Mouse (Mus musculus) bone marrow macrophage, adult 2 months (primary cell): ENCODE data around the gene Nostrin. TPM values are rescaled to one million over a fixed set of nuclear protein-coding genes. Genes with fewer than 3 reads are reported as not detected.

Experiments
- H3K27ac ChIP-seq: 2 replicates; pipeline ENCODE4 v1.5.1; 2012; ENCODE audit warnings: low read depth, low read length; ENCODE audit not compliant: insufficient read depth
- H3K4me1 ChIP-seq: 2 replicates; pipeline ENCODE4 v1.6.1; 2012; ENCODE audit warnings: low read length; ENCODE audit not compliant: control insufficient read depth, insufficient read depth
- H3K4me3 ChIP-seq: 2 replicates; pipeline ENCODE4 v1.5.1; 2012; ENCODE audit warnings: mild to moderate bottlenecking, low read length, moderate library complexity; ENCODE audit not compliant: insufficient read depth
- CTCF ChIP-seq: IDR thresholded peaks from 2 replicates; pipeline ENCODE4 v1.5.1; 2012; ENCODE audit warnings: low read depth, mild to moderate bottlenecking, low read length, moderate library complexity
- POLR2A ChIP-seq: IDR thresholded peaks from 2 replicates; pipeline ENCODE4 v1.6.1; 2012; ENCODE audit warnings: mild to moderate bottlenecking, low read depth, low read length, borderline replicate concordance
- polyA plus RNA-seq: library from polyadenylated mRNA; stranded (reverse); fragments of >200 nt; gene quantifications from 2 replicates; pipeline ENCODE4 v1.2.4, GENCODE M21; 2012; ENCODE audit not compliant: missing spikeins, insufficient read depth, insufficient read length

Nostrin gene
- polyA plus RNA-seq, 1 experiment: 38.4 TPM

DNA sequence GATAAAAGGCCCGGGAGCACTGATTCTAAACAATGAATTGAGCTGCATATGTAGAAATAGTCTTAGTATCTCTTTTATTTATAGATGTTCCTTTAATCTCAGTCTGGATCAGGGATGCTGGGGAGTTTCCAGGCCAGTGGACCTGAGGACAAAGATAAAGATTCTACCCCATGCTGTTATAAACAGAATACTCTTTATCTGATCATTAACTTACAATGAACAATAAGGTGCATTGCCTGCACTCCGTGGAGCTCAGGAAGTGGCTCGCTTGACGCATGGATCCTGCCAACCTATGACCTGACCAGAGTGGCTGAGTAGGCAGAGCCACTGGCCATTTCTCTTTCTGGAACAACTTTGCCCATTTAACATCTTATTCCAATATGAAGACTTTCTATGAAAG, 5.2 kb downstream of the Nostrin start:
- peaks cover 19% of the 10 kb centered on the region for H3K4me1 ChIP-seq
- no peak overlapping the region for H3K4me3 ChIP-seq
- TF ChIP-seq POLR2A (no peak), CTCF (no peak)
- no peak overlapping the region for H3K27ac ChIP-seq

DNA sequence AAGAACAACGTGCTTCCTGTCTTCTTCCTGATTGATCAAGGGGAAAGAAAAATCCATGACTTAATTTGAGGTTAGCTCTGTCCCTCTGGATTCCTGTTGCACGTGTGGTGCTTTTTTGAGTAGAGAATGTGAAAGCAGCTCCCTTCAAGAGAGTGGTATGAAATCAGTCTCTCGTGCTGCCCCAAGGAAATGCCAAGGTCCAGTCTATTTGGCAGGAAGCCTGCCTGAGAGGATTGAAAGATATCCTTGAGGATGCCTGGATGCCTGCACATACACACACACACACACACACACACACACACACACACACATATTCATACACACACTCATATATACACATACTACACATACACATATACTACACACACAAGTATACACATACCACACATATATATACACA, 13.1 kb downstream of the Nostrin start:
- no peak overlapping the region for H3K27ac ChIP-seq
- TF ChIP-seq CTCF: no peak
- no peak for TF ChIP-seq POLR2A

DNA sequence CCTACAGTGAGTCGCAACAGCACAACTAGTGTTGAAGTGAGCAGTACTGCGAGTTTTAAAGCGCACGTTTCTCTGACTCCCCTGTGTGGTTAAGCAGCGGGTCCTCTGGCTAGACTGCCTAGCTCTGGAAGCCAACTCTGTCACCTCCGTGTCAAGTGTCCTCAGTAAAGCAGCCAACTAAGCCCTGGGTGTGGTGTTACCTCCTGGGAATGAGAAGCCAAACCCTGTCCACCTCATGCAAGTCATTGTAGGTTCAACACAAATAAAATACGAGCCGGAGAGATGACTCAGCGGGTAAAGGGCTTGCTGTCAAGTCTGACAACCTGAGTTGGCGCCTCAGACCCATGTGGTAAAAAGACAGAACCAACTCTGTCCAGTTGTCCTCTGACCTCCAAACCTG, 13.6 kb downstream of the Nostrin start:
- Histone ChIP-seq H3K4me3 (no peak overlapping the region), H3K4me1 (peaks cover 4% of the 10 kb centered on the region), H3K27ac (no peak overlapping the region)
- no peak for TF ChIP-seq POLR2A
- TF ChIP-seq CTCF: no peak

More for the DNA sequence above, 13.1 kb downstream of the Nostrin start:
- H3K4me3 ChIP-seq: no peak overlapping the region
- peaks cover 4% of the 10 kb centered on the region for H3K4me1 ChIP-seq

DNA sequence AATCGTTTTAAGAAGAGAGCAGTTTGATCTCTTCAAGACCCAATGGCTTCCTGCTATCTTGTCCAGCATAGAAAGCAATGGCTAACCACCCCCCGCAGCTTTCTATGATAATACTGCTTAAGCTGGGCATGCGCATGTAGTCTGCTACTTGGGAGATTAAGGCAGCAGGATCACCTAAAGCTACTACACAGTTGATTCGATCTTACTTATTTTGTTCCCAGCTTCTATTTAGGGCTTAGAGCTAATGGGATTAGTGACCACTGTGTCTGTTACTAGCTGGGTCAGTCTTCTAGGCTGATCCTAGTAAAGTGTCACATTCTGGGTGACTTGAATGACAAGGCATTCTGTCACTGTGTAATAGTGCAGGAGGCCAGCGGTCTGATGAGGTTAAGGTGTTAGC, 15.2 kb downstream of the Nostrin start:
- Histone ChIP-seq H3K4me1 (peaks cover 4% of the 10 kb centered on the region), H3K27ac (no peak overlapping the region), H3K4me3 (no peak overlapping the region)
- TF ChIP-seq POLR2A: no peak
- TF ChIP-seq CTCF: no peak

DNA sequence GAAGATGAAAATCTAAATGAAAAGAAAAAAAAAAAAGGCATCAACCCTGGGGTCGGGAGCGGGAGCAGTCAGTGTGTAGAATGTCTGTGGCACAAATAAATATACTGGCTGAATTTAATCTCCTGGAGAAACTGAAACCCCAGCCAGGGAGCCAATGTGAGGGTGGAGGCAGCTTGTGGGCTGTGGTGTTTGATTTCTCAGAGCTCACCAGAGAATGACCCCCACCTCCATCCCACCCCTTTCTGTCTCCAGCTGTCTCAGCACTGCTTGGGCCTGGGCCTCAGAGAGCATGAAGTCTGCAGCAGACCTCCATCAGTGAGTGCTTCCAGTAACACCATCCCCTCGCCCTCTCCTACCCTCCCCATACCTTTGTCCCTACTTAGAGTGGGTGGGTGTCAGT, 20.3 kb downstream of the Nostrin start:
- no peak overlapping the region for H3K27ac ChIP-seq
- H3K4me1 ChIP-seq: no peaks in the 10 kb centered on the region
- no peak overlapping the region for H3K4me3 ChIP-seq
- no peak for TF ChIP-seq CTCF
- no peak for TF ChIP-seq POLR2A

DNA sequence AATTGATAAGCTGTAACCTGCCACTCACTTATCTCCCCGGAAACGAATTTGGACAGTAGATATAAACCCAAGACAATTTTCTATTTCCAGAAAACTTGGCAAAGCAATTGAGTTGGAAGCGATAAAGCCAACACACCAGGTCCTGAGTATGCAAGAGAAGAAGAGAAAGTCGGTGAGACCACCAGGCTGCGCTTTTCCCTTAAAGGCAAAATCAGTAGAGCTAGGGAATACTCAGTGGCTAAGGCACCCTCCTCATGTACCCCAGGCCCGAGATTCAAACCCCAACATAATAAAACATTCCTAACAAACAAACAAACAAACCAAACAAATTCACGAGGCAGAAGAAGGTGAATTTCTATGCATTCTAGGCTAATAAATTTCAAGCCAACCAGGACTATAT, 20.7 kb downstream of the Nostrin start:
- Histone ChIP-seq H3K4me3 (no peak overlapping the region), H3K27ac (no peak overlapping the region), H3K4me1 (no peaks in the 10 kb centered on the region)
- TF ChIP-seq POLR2A (no peak), CTCF (no peak)

DNA sequence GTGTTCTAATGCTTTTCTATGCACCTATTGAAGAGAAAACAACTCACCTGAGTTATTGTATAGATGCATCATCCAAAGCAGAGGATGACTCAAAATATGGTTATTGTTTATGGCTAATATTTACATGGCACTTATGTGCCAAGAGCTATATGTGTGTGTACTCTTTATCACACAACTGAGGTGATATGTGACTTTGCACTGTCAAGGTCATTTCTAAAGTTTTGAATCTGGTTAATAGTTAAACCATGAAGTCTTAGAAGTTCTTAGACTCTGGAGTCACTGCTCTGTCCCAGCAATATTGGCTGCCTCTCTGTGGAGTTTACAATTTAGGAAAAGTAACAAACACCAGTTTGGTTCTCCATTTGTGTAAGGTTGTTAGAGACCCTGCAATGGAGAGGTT, 23.3 kb downstream of the Nostrin start:
- TF ChIP-seq POLR2A (no peak), CTCF (no peak)
- Histone ChIP-seq H3K27ac (no peak overlapping the region), H3K4me3 (no peak overlapping the region), H3K4me1 (no peaks in the 10 kb centered on the region)

DNA sequence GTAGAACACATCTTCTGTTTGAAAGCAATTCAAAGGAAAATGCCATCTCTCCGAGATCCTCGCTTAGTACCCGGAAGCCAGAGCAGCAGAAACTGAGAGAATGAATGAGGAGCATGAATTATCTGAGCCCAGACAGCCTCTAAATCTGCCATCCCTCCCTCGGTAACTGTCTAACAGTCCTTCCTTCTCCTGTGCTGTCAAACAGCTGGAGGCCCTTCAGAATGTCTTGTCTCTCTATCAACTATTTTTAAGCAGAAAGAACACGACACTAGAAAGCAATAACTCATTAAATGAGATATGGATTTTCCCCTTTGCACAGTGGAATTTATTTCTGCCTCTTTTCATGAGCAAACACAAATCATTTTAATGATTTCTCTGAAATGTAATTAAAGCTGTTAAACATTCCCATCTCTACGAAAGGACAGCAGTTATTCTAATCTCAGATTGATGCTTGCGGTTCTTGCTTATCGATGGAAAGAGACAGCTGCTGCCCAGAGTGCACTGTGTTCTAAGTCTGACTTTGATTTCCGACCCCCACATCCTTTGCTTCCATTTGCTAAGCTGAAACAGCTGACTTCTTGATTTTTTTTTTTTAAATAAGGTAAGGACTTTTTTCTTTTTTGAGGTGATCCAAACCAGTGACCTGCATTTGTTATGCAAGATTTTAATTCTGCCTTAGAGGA, 34.9 kb downstream of the Nostrin start:
- H3K27ac ChIP-seq: no peak overlapping the region
- H3K4me3 ChIP-seq: no peak overlapping the region
- H3K4me1 ChIP-seq: no peaks in the 10 kb centered on the region
- TF ChIP-seq POLR2A (no peak), CTCF (no peak)

DNA sequence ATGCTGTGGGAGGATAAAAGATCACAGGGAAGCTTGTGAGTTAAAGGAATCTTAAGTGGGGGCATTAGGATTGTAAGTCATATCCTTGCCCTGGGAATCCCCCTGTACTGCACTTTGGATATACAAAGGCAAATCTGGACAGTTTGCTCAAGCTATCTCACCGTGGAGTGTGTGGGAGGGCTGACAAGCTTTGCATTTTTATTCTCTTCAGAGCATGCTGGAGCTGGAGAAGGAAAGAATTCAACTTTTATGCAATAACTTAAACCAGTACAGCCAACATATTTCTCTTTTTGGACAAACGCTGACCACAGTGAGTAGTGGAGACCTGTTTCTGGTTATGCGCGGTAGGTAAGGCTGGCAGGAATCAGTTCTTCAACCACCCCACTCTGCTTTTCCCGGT, 39.7 kb downstream of the Nostrin start:
- TF ChIP-seq POLR2A: no peak
- no peak overlapping the region for H3K27ac ChIP-seq
- no peak overlapping the region for H3K4me3 ChIP-seq
- no peaks in the 10 kb centered on the region for H3K4me1 ChIP-seq

DNA sequence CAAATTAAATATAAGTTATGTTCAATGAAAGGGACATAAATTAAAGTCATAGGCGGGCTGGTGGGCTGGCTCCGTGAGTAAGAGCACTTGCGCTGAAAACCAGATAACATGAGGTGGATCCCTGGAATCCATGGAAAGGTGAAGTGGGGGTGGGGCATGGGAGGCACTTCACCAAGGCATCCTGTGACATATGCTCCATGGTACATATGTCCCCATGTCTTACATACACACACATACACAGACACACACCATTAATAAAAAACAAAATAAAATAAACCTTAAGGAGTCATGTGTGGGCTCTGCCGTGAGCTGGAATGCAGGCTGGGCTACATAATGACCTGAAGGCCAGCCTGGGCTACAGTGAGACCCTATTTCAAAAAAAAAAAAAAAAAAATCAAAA, 44.1 kb downstream of the Nostrin start:
- Histone ChIP-seq H3K4me3 (no peak overlapping the region), H3K4me1 (no peaks in the 10 kb centered on the region), H3K27ac (no peak overlapping the region)
- no peak for TF ChIP-seq POLR2A
- TF ChIP-seq CTCF: no peak

DNA sequence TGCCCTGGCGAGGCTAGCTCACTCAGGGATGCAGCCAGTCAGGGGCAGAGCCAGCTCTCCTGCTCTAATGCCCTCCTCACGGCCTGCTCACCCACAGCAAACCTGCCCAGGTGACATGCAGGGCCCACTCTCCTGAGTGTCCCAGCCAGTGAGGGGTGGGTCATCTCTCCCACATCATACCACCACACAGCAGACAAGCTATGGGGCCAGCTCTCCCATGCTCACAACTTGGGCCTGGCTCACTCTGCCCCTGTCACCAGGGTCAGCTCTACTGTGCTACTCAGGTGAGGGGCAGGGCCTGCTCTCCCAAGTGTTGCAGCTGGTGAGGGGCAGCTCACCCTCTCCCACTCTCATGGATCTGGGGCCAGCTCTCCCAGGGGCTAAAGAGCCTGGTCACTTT, 52.4 kb downstream of the Nostrin start:
- H3K4me3 ChIP-seq: no peak overlapping the region
- no peak for TF ChIP-seq CTCF
- TF ChIP-seq POLR2A: no peak
- H3K4me1 ChIP-seq: peaks cover 5% of the 10 kb centered on the region
- H3K27ac ChIP-seq: no peak overlapping the region
